Comparison of ENCODE assay signal across 8 mouse cellular contexts in genomic region chr11:62601732-62602618, GRCm38 (mm10). TPM values are rescaled to one million over a fixed set of nuclear protein-coding genes. Genes with fewer than 3 reads are reported as not detected.
DNase-seq lines count a peak whose midpoint lies in the region; ATAC-seq and TF ChIP-seq lines count a peak whose summit lies in the region.

No protein-coding gene starts in this region.

- TF ChIP-seq EP300 in lung, postnatal 0 days (IDR thresholded peaks at IDR 0.05): no peak

- TF ChIP-seq CTCF in lung, postnatal 0 days (IDR thresholded peaks at IDR 0.05): no peak
- TF ChIP-seq CTCF in small intestine, adult 2 months (IDR thresholded peaks at IDR 0.05; ENCODE audit: extremely low read depth, insufficient read length, insufficient replicate concordance, low read depth, low read length): no peak

- H3K27me3 ChIP-seq in lung, postnatal 0 days (replicated peaks; ENCODE audit: insufficient read depth, low read length): no peaks in the 10 kb centered on the region
- no peaks in the 10 kb centered on the region for H3K27me3 ChIP-seq in embryonic facial prominence, embryonic 11.5 days (ENCODE audit: control insufficient read depth, insufficient read depth, low read length)
- H3K27me3 ChIP-seq in intestine, embryonic 16.5 days (replicated peaks; ENCODE audit: control insufficient read depth, insufficient read depth, low read length): no peaks in the 10 kb centered on the region
- H3K27me3 ChIP-seq in small intestine, adult 2 months (ENCODE audit: control insufficient read depth, insufficient read depth, low read length): no peaks in the 10 kb centered on the region

- H3K27ac ChIP-seq in lung, postnatal 0 days (ENCODE audit: low read length): 0 out of 2 replicates have a peak overlapping the region, but pooled peaks have one; percentile 90
- peak overlapping the region; percentile 63 for H3K27ac ChIP-seq in embryonic facial prominence, embryonic 11.5 days (replicated peaks; ENCODE audit: low read depth, low read length)
- peak overlapping the region; percentile 63 for H3K27ac ChIP-seq in intestine, embryonic 16.5 days (ENCODE audit: low read length)
- no peak overlapping the region for H3K27ac ChIP-seq in small intestine, adult 2 months (ENCODE audit: insufficient read depth, low read depth, low read length)

- no peaks in the 10 kb centered on the region for H3K9me3 ChIP-seq in lung, postnatal 0 days (ENCODE audit: low read length)
- no peaks in the 10 kb centered on the region for H3K9me3 ChIP-seq in embryonic facial prominence, embryonic 11.5 days (replicated peaks; ENCODE audit: control insufficient read depth, low read length)
- no peaks in the 10 kb centered on the region for H3K9me3 ChIP-seq in intestine, embryonic 16.5 days (ENCODE audit: control insufficient read depth, low read length)

- 10% methylated on average over 17 of the region's 17 CpGs for WGBS in lung, postnatal 0 days
- 12% methylated on average over 17 of the region's 17 CpGs for WGBS in embryonic facial prominence, embryonic 11.5 days
- 10% methylated on average over 17 of the region's 17 CpGs for WGBS in intestine, embryonic 16.5 days
- 10% methylated on average over 17 of the region's 17 CpGs for WGBS in small intestine, adult 2 months

- peak overlapping the region; percentile 74 for H3K4me2 ChIP-seq in lung, postnatal 0 days (replicated peaks; ENCODE audit: low read depth, low read length)
- peak overlapping the region; percentile 42 for H3K4me2 ChIP-seq in embryonic facial prominence, embryonic 11.5 days (ENCODE audit: low read depth, low read length)
- H3K4me2 ChIP-seq in intestine, embryonic 16.5 days (ENCODE audit: low read depth, low read length): peak overlapping the region; percentile 45

- no peak for TF ChIP-seq POLR2A in small intestine, adult 2 months (IDR thresholded peaks at IDR 0.05; ENCODE audit: low read depth, low read length)

- peaks cover 12% of the 10 kb centered on the region for H3K36me3 ChIP-seq in lung, postnatal 0 days (ENCODE audit: insufficient read depth, low read length)
- peaks cover 12% of the 10 kb centered on the region for H3K36me3 ChIP-seq in embryonic facial prominence, embryonic 11.5 days (replicated peaks; ENCODE audit: control insufficient read depth, insufficient read depth, low read depth, low read length)
- peaks cover 16% of the 10 kb centered on the region; the same call in 1 of the 2 replicates for H3K36me3 ChIP-seq in intestine, embryonic 16.5 days (ENCODE audit: control insufficient read depth, insufficient read depth, low read length)
- peaks cover 35% of the 10 kb centered on the region for H3K36me3 ChIP-seq in small intestine, adult 2 months (ENCODE audit: control insufficient read depth, insufficient read depth, low read length)

- no peak for ATAC-seq in lung, postnatal 0 days
- no peak for ATAC-seq in embryonic facial prominence, embryonic 11.5 days (replicated peaks; ENCODE audit: insufficient number of reproducible peaks, low FRiP score, low TSS enrichment, low read depth)
- ATAC-seq in intestine, embryonic 16.5 days: peak; percentile 5
- ATAC-seq in megakaryocyte progenitor cell, adult 5-6 weeks (replicated peaks; ENCODE audit: poor library complexity): no peak

- H3K4me3 ChIP-seq in lung, postnatal 0 days (ENCODE audit: low read depth, low read length): peak overlapping the region; percentile 78
- peak overlapping the region; percentile 85 for H3K4me3 ChIP-seq in embryonic facial prominence, embryonic 11.5 days (ENCODE audit: low read depth, low read length)
- H3K4me3 ChIP-seq in intestine, embryonic 16.5 days (ENCODE audit: low read length): peak overlapping the region; percentile 76
- peak overlapping the region; percentile 66 for H3K4me3 ChIP-seq in small intestine, adult 2 months (ENCODE audit: low read depth, low read length)

- H3K9ac ChIP-seq in lung, postnatal 0 days (replicated peaks; ENCODE audit: low read depth): peak overlapping the region; percentile 82
- peak overlapping the region; percentile 74 for H3K9ac ChIP-seq in embryonic facial prominence, embryonic 11.5 days (replicated peaks; ENCODE audit: low read length)
- peak overlapping the region; percentile 67 for H3K9ac ChIP-seq in intestine, embryonic 16.5 days (ENCODE audit: low read depth, low read length)

- DNase-seq in lung, postnatal 0 days (ENCODE audit: low spot score): no peak
- no peak for DNase-seq in lung, adult 18-20 months
- peak; percentile 42 for DNase-seq in embryonic facial prominence, embryonic 11.5 days (ENCODE audit: low spot score)
- no peak for DNase-seq in thymus, postnatal 36 days
- DNase-seq in adrenal gland, postnatal 25 days: no peak

- no peaks in the 10 kb centered on the region; the same call in 1 of the 2 replicates for H3K4me1 ChIP-seq in lung, postnatal 0 days (ENCODE audit: insufficient read depth, low read depth, low read length)
- H3K4me1 ChIP-seq in embryonic facial prominence, embryonic 11.5 days (ENCODE audit: control insufficient read depth, insufficient read depth, low read length): no peaks in the 10 kb centered on the region; the same call in 1 of the 2 replicates
- H3K4me1 ChIP-seq in intestine, embryonic 16.5 days (ENCODE audit: control insufficient read depth, insufficient read depth, low read length): peaks cover 21% of the 10 kb centered on the region
- peaks cover 10% of the 10 kb centered on the region; the same call in 1 of the 2 replicates for H3K4me1 ChIP-seq in small intestine, adult 2 months (ENCODE audit: control insufficient read depth, insufficient read depth, insufficient read length, low read length)

RNA-seq across cellular contexts. Expression of gene Trpv2, which starts 27.7 kb away (rescaled TPM):
- 6.1 and 6.2 TPM in 2 replicates for polyA plus RNA-seq in lung, postnatal 0 days (2015; fragmentation: Nextera tagmentation; extraction: Ambion mirVana)
- 4.2 and 5.2 TPM in 2 replicates for polyA plus RNA-seq in embryonic facial prominence, embryonic 11.5 days (2014; fragmentation: Nextera tagmentation; extraction: Ambion mirVana)
- 11.0 and 11.2 TPM in 2 replicates for polyA plus RNA-seq in intestine, embryonic 16.5 days (2015; fragmentation: Nextera tagmentation; extraction: Ambion mirVana)
- polyA plus RNA-seq in small intestine, adult 2 months (2012; rRNA removed): 4.0 and 4.7 TPM in 2 replicates
- 1.6 and 1.9 TPM in 2 replicates for total RNA-seq in adrenal gland, postnatal 25 days (2021)
- total RNA-seq in megakaryocyte progenitor cell, adult 5-6 weeks (2015): 9.0 and 13.9 TPM in 2 replicates
- total RNA-seq in megakaryocyte progenitor cell, adult 5-6 weeks (2017): 10.5 and 12.9 TPM in 2 replicates

RNA-seq across cellular contexts. Expression of gene Lrrc75a, which starts 46.3 kb away (rescaled TPM):
- polyA plus RNA-seq in lung, postnatal 0 days (2015; fragmentation: Nextera tagmentation; extraction: Ambion mirVana): 15.0 and 18.2 TPM in 2 replicates
- polyA plus RNA-seq in embryonic facial prominence, embryonic 11.5 days (2014; fragmentation: Nextera tagmentation; extraction: Ambion mirVana): 14.2 and 16.8 TPM in 2 replicates
- polyA plus RNA-seq in intestine, embryonic 16.5 days (2015; fragmentation: Nextera tagmentation; extraction: Ambion mirVana): 14.1 and 23.8 TPM in 2 replicates
- 40.6 and 109 TPM in 2 replicates for polyA plus RNA-seq in small intestine, adult 2 months (2012; rRNA removed)
- total RNA-seq in adrenal gland, postnatal 25 days (2021): 37.2 and 44.9 TPM in 2 replicates
- 3.6 and 4.9 TPM in 2 replicates for total RNA-seq in megakaryocyte progenitor cell, adult 5-6 weeks (2015)
- 2.2 and 4.5 TPM in 2 replicates for total RNA-seq in megakaryocyte progenitor cell, adult 5-6 weeks (2017)

RNA-seq across cellular contexts. Expression of gene Mmgt2, which starts 46.5 kb away (rescaled TPM):
- 22.3 and 27.9 TPM in 2 replicates for polyA plus RNA-seq in lung, postnatal 0 days (2015; fragmentation: Nextera tagmentation; extraction: Ambion mirVana)
- 44.4 and 49.9 TPM in 2 replicates for polyA plus RNA-seq in embryonic facial prominence, embryonic 11.5 days (2014; fragmentation: Nextera tagmentation; extraction: Ambion mirVana)
- polyA plus RNA-seq in intestine, embryonic 16.5 days (2015; fragmentation: Nextera tagmentation; extraction: Ambion mirVana): 82.9 and 86.3 TPM in 2 replicates
- 20.0 and 26.4 TPM in 2 replicates for polyA plus RNA-seq in small intestine, adult 2 months (2012; rRNA removed)
- 35.7 and 49.0 TPM in 2 replicates for total RNA-seq in adrenal gland, postnatal 25 days (2021)
- 16.7 and 22.6 TPM in 2 replicates for total RNA-seq in megakaryocyte progenitor cell, adult 5-6 weeks (2015)
- total RNA-seq in megakaryocyte progenitor cell, adult 5-6 weeks (2017): 13.0 and 18.5 TPM in 2 replicates

RNA-seq across cellular contexts. Expression of gene Ubb, which starts 51.0 kb away (rescaled TPM):
- polyA plus RNA-seq in lung, postnatal 0 days (2015; fragmentation: Nextera tagmentation; extraction: Ambion mirVana): 2,346 and 2,640 TPM in 2 replicates
- polyA plus RNA-seq in embryonic facial prominence, embryonic 11.5 days (2014; fragmentation: Nextera tagmentation; extraction: Ambion mirVana): 3,780 and 3,916 TPM in 2 replicates
- polyA plus RNA-seq in intestine, embryonic 16.5 days (2015; fragmentation: Nextera tagmentation; extraction: Ambion mirVana): 2,570 and 2,643 TPM in 2 replicates
- polyA plus RNA-seq in small intestine, adult 2 months (2012; rRNA removed): 827 and 2,308 TPM in 2 replicates
- total RNA-seq in adrenal gland, postnatal 25 days (2021): 1,162 and 1,405 TPM in 2 replicates
- total RNA-seq in megakaryocyte progenitor cell, adult 5-6 weeks (2015): 1,569 and 1,579 TPM in 2 replicates
- total RNA-seq in megakaryocyte progenitor cell, adult 5-6 weeks (2017): 1,004 and 1,153 TPM in 2 replicates
